Mouse (Mus musculus) heart, embryonic 12.5 days (tissue): Measurements from ENCODE around the gene Mis12. TPM values are rescaled to one million over a fixed set of nuclear protein-coding genes. Genes with fewer than 3 reads are reported as not detected.

Experiments
- ATAC-seq: fragments of 200-750 bp; cut with Nextera tagmentation; 2 replicates; pipeline ENCODE4 v1.8.0; 2017; ENCODE audit warnings: moderate TSS enrichment, moderate library complexity; ENCODE audit not compliant: insufficient number of reproducible peaks, low FRiP score
- H3K27ac ChIP-seq: fragments of 300-500 bp; sonication (generic); 2 replicates; pipeline ENCODE4 v1.5.1; 2016; ENCODE audit warnings: mild to moderate bottlenecking, moderate library complexity; ENCODE audit not compliant: poor library complexity, severe bottlenecking
- H3K27me3 ChIP-seq: fragments of 300-500 bp; sonication (generic); replicated peaks from 2 replicates; pipeline ENCODE4 v1.6.1; 2016; ENCODE audit warnings: mild to moderate bottlenecking, moderate library complexity
- H3K36me3 ChIP-seq: fragments of 300-500 bp; sonication (generic); 2 replicates; pipeline ENCODE4 v1.6.1; 2016; ENCODE audit warnings: mild to moderate bottlenecking, moderate library complexity
- H3K4me1 ChIP-seq: fragments of 300-500 bp; sonication (generic); replicated peaks from 2 replicates; pipeline ENCODE4 v1.6.1; 2016; ENCODE audit warnings: mild to moderate bottlenecking
- H3K4me2 ChIP-seq: fragments of 300-500 bp; sonication (generic); 2 replicates; pipeline ENCODE4 v1.6.1; 2016; ENCODE audit warnings: mild to moderate bottlenecking, moderate library complexity
- H3K4me3 ChIP-seq: fragments of 300-500 bp; sonication (generic); 2 replicates; pipeline ENCODE4 v1.5.1; 2016; ENCODE audit warnings: mild to moderate bottlenecking
- H3K9ac ChIP-seq: fragments of 300-500 bp; sonication (generic); 2 replicates; pipeline ENCODE4 v1.6.1; 2016; ENCODE audit warnings: mild to moderate bottlenecking, moderate library complexity
- H3K9me3 ChIP-seq: fragments of 300-500 bp; sonication (generic); replicated peaks from 2 replicates; pipeline ENCODE4 v1.6.1; 2016; ENCODE audit warnings: mild to moderate bottlenecking, moderate library complexity
- WGBS: fragments of 180-500 bp; shearing (Covaris S2); methylation state at CpG from one replicate; pipeline ENCODE4 v1.1.7; 2016; 5-methylcytosine and 5-hydroxymethylcytosine counted together
- polyA plus RNA-seq: library from polyadenylated mRNA; unstranded; fragments of >200 nt; fragmentation: Nextera tagmentation; extraction: Ambion mirVana; gene quantifications from 2 replicates; pipeline ENCODE4 v1.2.1, GENCODE M21; 2016

The Mis12 gene
- polyA plus RNA-seq, 1 experiment from 2014 or later, result 25.5 TPM

DNA sequence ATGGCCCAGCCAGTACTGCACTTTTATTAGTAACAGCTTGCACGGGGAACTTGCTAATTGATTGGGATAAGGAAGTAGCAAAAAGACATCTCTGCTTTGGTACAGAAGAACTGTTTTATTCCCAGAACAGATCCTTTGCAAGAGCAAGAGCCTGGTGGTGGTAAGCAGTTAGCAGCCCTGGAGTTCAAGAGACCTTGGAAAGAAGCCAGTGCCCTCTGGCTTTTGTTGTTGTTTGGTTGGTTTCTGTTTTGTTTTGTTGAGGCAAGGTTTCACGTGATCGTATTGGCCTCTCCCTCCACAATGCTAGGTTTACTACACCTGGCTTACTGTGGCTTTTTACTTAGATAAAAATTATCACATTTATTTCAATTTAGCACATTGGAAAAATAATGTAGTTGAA is 8.9 kb downstream of the Mis12 start:
- peaks cover 45% of the 10 kb centered on the region for H3K36me3 ChIP-seq
- H3K9ac ChIP-seq, result no peak overlapping the region
- H3K4me3 ChIP-seq, result no peak overlapping the region
- no peak for ATAC-seq
- no peaks in the 10 kb centered on the region for H3K27me3 ChIP-seq
- no peaks in the 10 kb centered on the region for H3K4me1 ChIP-seq
- no peak overlapping the region for H3K4me2 ChIP-seq
- WGBS, result 82% methylated on average over 3 of the region's 3 CpGs
- no peaks in the 10 kb centered on the region for H3K9me3 ChIP-seq
- no peak overlapping the region for H3K27ac ChIP-seq

GRCm38 (mm10) chr11:71029403-71030118 is 10.2 kb downstream of the Mis12 start:
- Histone ChIP-seq H3K27me3 (no peaks in the 10 kb centered on the region), H3K4me1 (no peaks in the 10 kb centered on the region), H3K27ac (no peak overlapping the region), H3K9ac (no peak overlapping the region), H3K9me3 (no peaks in the 10 kb centered on the region), H3K36me3 (peaks cover 35% of the 10 kb centered on the region), H3K4me3 (no peak overlapping the region), H3K4me2 (no peak overlapping the region)
- WGBS, result 69% methylated on average over 3 of the region's 3 CpGs
- ATAC-seq, result no peak

DNA sequence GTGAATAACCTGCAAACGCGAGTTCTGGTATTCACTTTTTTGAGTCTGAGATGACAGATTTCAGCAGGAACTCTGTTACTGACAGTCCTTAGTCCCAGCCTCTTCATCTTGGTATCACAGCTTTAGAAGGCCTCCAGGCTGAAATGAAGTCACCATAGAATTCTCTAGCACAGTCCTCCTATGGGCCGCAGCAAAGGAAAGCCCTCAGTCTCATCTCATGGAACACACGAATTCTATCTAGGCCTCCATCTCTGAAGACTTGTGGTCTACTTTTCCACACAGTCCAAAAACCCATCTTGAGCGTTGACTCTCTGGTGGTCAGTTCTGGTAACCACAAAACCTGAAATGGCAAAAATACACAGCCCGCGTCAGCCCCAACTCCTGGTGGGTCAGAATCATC is 12.7 kb downstream of the Mis12 start:
- H3K27ac ChIP-seq, result no peak overlapping the region
- peak overlapping the region; percentile 60 for H3K4me3 ChIP-seq
- WGBS, result 64% methylated on average over 7 of the region's 7 CpGs
- no peak for ATAC-seq
- peaks cover 12% of the 10 kb centered on the region for H3K36me3 ChIP-seq
- H3K9ac ChIP-seq, result peak overlapping the region; percentile 69; the same call in 1 of the 2 replicates
- H3K4me1 ChIP-seq, result no peaks in the 10 kb centered on the region
- H3K4me2 ChIP-seq, result peak overlapping the region; percentile 85
- no peaks in the 10 kb centered on the region for H3K9me3 ChIP-seq
- no peaks in the 10 kb centered on the region for H3K27me3 ChIP-seq

GRCm38 (mm10) chr11:71032491-71033162 is 13.2 kb downstream of the Mis12 start:
- WGBS, result 7% methylated on average over 26 of the region's 26 CpGs
- ATAC-seq, result no peak
- H3K9me3 ChIP-seq, result no peaks in the 10 kb centered on the region
- peak overlapping the region; percentile 60 for H3K4me3 ChIP-seq
- peaks cover 8% of the 10 kb centered on the region for H3K36me3 ChIP-seq
- H3K4me1 ChIP-seq, result no peaks in the 10 kb centered on the region
- peak overlapping the region; percentile 85 for H3K4me2 ChIP-seq
- H3K9ac ChIP-seq, result peak overlapping the region; percentile 69
- H3K27ac ChIP-seq, result 0 out of 2 replicates have a peak overlapping the region, but pooled peaks have one; percentile 14
- no peaks in the 10 kb centered on the region for H3K27me3 ChIP-seq

- Histone ChIP-seq H3K36me3 (peaks cover 1% of the 10 kb centered on the region), H3K4me2 (peak within 1 kb of the TSS; percentile 85), H3K4me3 (peak within 1 kb of the TSS; percentile 60), H3K27ac (0 out of 2 replicates have a peak within 1 kb of the TSS, but pooled peaks have one; percentile 14), H3K27me3 (no peaks in the 10 kb centered on the region), H3K9me3 (no peaks in the 10 kb centered on the region), H3K4me1 (no peaks in the 10 kb centered on the region), H3K9ac (peak within 1 kb of the TSS; percentile 69)
- ATAC-seq, result peak; percentile 92
- 0% methylated on average over 30 of the region's 31 CpGs for WGBS
These were observed 13.9 kb downstream of the Mis12 start, which contains the start of gene 6330403K07Rik for GRCm38 (mm10) chr11:71033163-71033761. TSS of gene 6330403K07Rik (minus strand) at chr11:71033513.

GRCm38 (mm10) chr11:71039526-71040298 is 20.3 kb downstream of the Mis12 start:
- 95% methylated on average over 5 of the region's 5 CpGs for WGBS
- no peaks in the 10 kb centered on the region for H3K36me3 ChIP-seq
- no peak overlapping the region for H3K4me3 ChIP-seq
- H3K9me3 ChIP-seq, result peaks cover 3% of the 10 kb centered on the region
- no peak overlapping the region for H3K27ac ChIP-seq
- ATAC-seq, result no peak
- H3K4me1 ChIP-seq, result no peaks in the 10 kb centered on the region
- no peak overlapping the region for H3K9ac ChIP-seq
- H3K4me2 ChIP-seq, result no peak overlapping the region
- H3K27me3 ChIP-seq, result no peaks in the 10 kb centered on the region

- H3K4me3 ChIP-seq, result no peak overlapping the region
- 6% methylated on average over 1 of the region's 1 CpGs for WGBS
- ATAC-seq, result no peak
- no peak overlapping the region for H3K4me2 ChIP-seq
- H3K9me3 ChIP-seq, result no peaks in the 10 kb centered on the region; the same call in 1 of the 2 replicates
- H3K36me3 ChIP-seq, result no peaks in the 10 kb centered on the region
- no peak overlapping the region for H3K9ac ChIP-seq
- no peaks in the 10 kb centered on the region for H3K27me3 ChIP-seq
- no peak overlapping the region for H3K27ac ChIP-seq
- H3K4me1 ChIP-seq, result no peaks in the 10 kb centered on the region
These were observed 33.1 kb downstream of the Mis12 start for GRCm38 (mm10) chr11:71052554-71052953.

DNA sequence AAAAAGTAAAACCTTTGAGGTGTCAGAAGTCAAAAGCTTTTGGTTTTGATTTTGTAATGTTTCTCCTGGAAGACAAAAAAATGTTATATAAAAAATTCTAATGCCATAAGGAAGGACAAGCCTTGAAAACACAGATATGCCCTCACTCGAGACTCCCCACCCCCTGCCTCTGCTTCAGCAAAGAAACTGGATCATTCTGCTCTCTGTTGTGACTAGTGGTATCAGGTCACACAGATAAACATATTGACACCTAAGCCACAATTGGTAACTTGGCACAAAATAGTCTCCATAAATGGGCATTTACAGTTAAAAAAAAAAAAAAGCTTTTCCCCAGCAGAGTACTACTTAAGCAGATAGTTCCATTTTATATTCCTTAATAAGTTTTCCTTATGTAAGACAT is 56.9 kb downstream of the Mis12 start:
- no peak for ATAC-seq
- Histone ChIP-seq H3K36me3 (no peaks in the 10 kb centered on the region), H3K4me2 (no peak overlapping the region), H3K9ac (no peak overlapping the region), H3K27me3 (no peaks in the 10 kb centered on the region), H3K4me3 (no peak overlapping the region), H3K27ac (no peak overlapping the region), H3K9me3 (peaks cover 15% of the 10 kb centered on the region), H3K4me1 (no peaks in the 10 kb centered on the region)
- 71% methylated on average over 1 of the region's 1 CpGs for WGBS

Other genes with a start within 250 kb of the Mis12 start
- gene Scimp, start 207.0 kb upstream of the Mis12 start, polyA plus RNA-seq, result not detected in 2 replicates
- gene Rabep1, start 174.8 kb upstream of the Mis12 start, polyA plus RNA-seq, result 33.3 and 35.1 TPM in 2 replicates
- gene Nup88, start 49.6 kb upstream of the Mis12 start, polyA plus RNA-seq, result 118 and 120 TPM in 2 replicates
- gene Rpain, start 49.4 kb upstream of the Mis12 start, polyA plus RNA-seq, result 49.0 and 51.2 TPM in 2 replicates
- 293 and 299 TPM in 2 replicates for gene C1qbp, start 36.6 kb upstream of the Mis12 start, polyA plus RNA-seq
- 18.8 and 20.1 TPM in 2 replicates for gene Dhx33, start 15.2 kb upstream of the Mis12 start, polyA plus RNA-seq
- 35.2 and 40.9 TPM in 2 replicates for gene Derl2, start 230 bp downstream of the Mis12 start, polyA plus RNA-seq
- gene 6330403K07Rik, start 13.9 kb downstream of the Mis12 start, polyA plus RNA-seq, result 42.9 and 44.4 TPM in 2 replicates
- gene Nlrp1a, start 125.1 kb downstream of the Mis12 start, polyA plus RNA-seq, result not detected in 2 replicates
- not detected in 2 replicates for gene Nlrp1b, start 211.1 kb downstream of the Mis12 start, polyA plus RNA-seq